Mouse (Mus musculus): ENCODE results near the gene Nmral1. TPM values are rescaled to one million over a fixed set of nuclear protein-coding genes. Genes with fewer than 3 reads are reported as not detected.
"Not testable (repeated sequence)": the region's sequence is repeated elsewhere in the genome, so short reads cannot be mapped to it uniquely, and the experiment has no call there.

Nmral1 gene
- polyA plus RNA-seq, 1 experiment from 2014 or later: 192 TPM

DNA sequence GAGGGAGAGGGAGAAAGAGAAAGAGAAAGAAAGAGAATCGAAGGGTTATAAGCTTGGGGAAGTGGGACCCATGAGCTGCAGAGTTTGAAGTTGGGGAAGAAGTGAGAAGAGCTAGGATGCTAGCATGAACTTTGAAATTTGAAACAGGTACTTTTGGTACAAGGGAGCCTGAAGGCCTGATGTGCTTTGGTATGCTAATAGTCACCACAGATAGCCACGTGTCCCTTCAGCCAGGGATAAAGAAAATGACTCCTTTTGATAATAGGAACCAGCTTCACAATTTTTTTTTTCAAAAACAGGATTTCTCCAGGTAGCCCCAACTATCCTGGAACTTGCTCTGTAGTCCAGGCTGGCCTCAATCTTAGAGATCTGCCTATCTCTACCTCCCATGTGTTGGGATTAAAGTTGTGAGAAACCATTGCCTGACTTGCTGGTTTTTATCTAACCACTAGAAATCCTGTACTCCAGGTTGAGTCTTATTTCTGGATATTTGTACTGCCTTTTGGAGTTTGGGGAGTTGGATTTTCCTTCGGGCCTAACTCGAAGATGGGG is 36.5 kb downstream of the Nmral1 start:
- Histone ChIP-seq H3K4me1 (ENCODE audit: control insufficient read depth, insufficient read depth, low read length) (no peaks in the 10 kb centered on the region; the same call in none of the 2 replicates), H3K4me3 (ENCODE audit: low read depth, low read length) (no peak overlapping the region), H3K36me3 (replicated peaks; ENCODE audit: control insufficient read depth, insufficient read depth, low read depth, low read length) (no peaks in the 10 kb centered on the region; the same call in 1 of the 2 replicates), H3K4me2 (ENCODE audit: low read depth, low read length) (no peak overlapping the region; the same call in 1 of the 2 replicates), H3K9me3 (replicated peaks; ENCODE audit: control insufficient read depth, low read length) (no peaks in the 10 kb centered on the region), H3K27ac (replicated peaks; ENCODE audit: low read depth, low read length) (no peak overlapping the region), H3K9ac (replicated peaks; ENCODE audit: low read length) (peak overlapping the region; percentile 86; the same call in 1 of the 2 replicates), H3K27me3 (ENCODE audit: control insufficient read depth, insufficient read depth, low read length) (no peaks in the 10 kb centered on the region)
- WGBS: 78% methylated on average over 4 of the region's 4 CpGs
- DNase-seq (ENCODE audit: low spot score): no peak
- ATAC-seq (replicated peaks; ENCODE audit: insufficient number of reproducible peaks, low FRiP score, low TSS enrichment, low read depth): no peak

DNA sequence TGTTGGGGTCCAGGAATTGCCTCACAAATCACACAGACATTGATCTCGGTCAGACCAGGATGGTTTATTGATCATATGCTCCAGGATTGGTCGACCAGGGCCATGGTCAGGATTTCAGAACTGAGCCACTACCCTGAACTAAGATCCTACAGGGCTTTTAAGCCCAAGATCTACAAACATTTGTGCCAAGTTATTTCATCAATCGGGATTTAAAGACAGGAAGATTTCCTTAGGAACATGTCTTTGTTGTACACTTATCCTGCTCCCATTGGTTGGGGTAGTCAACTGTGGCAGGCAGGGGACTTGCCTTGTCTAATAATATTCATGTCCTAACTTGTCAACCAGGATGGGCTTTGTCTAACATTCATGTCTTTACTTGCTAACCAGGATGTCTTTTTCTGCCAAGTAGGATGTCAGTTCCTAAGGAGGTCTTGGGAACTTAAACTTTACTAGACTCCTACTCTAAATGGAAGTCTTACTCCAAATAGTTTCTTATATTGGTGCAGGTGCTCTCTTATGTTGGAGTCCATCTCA is 38.2 kb downstream of the Nmral1 start:
- WGBS: 79% methylated on average over 3 of the region's 3 CpGs
- H3K27ac ChIP-seq (replicated peaks; ENCODE audit: low read depth, low read length); H3K4me1 ChIP-seq (ENCODE audit: control insufficient read depth, insufficient read depth, low read length): not testable (repeated sequence)

DNA sequence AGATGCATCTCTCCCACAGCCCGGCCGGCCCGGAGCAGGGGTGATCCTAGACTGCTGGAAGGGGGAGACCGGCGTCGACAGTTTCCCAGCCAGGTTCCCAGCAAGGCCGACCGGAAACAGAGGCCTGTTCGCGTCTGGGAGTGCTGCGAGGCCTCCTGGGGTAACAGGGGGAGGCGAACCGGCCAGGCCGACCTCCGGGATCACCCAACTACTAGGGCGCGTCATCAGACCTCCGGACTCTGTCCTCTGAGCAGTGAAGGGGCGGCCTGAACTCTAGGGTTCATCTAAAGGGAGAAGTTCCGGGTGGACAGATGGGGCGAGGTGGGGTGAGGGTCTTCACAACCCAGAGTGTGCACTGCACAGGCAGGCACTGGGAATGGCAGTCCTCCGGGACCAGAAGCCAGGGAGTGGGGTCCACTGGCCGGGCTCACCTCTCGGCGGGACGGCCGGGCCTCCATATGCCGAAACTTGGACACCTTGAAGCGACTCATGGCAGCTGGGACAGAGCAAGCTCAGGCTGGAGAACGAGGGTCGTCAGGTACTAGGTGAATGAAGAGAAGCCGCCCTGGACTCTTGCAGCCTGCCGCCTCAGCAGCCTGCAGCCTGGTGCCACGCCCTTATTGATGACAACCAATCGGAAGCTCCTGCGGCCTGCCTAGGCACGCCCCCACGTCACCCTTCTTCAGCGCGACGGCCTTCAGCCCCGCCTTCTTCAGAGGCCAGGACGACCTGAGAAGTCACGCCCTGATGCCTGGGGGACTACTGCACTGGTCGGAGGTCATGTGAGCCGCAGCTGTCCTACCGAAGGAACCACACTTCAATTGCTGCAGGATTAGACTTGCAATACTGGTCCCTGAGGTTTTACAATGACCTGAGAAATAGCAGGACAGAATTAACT is 39.8 kb downstream of the Nmral1 start, which contains the start of gene Coro7:
Gene Coro7, minus strand, starts transcription at position 657 of the 898 bp plus-strand sequence.
- no peaks in the 10 kb centered on the region; the same call in none of the 2 replicates for H3K4me1 ChIP-seq (ENCODE audit: control insufficient read depth, insufficient read depth, low read length)
- H3K27me3 ChIP-seq (ENCODE audit: control insufficient read depth, insufficient read depth, low read length): no peaks in the 10 kb centered on the region
- H3K9me3 ChIP-seq (replicated peaks; ENCODE audit: control insufficient read depth, low read length): no peaks in the 10 kb centered on the region
- peak within 1 kb of the TSS; percentile 90 for H3K4me2 ChIP-seq (ENCODE audit: low read depth, low read length)
- peak within 1 kb of the TSS; percentile 65 for H3K4me3 ChIP-seq (ENCODE audit: low read depth, low read length)
- H3K9ac ChIP-seq (replicated peaks; ENCODE audit: low read length): peak within 1 kb of the TSS; percentile 69
- under 1% methylated on average over 47 of the region's 47 CpGs for WGBS
- DNase-seq (ENCODE audit: low spot score): peak; percentile 94
- H3K27ac ChIP-seq (replicated peaks; ENCODE audit: low read depth, low read length): no peak within 1 kb of the TSS
- H3K36me3 ChIP-seq (replicated peaks; ENCODE audit: control insufficient read depth, insufficient read depth, low read depth, low read length): no peaks in the 10 kb centered on the region
- ATAC-seq (replicated peaks; ENCODE audit: insufficient number of reproducible peaks, low FRiP score, low TSS enrichment, low read depth): peak; percentile 86

More for the DNA sequence above, 38.2 kb downstream of the Nmral1 start:
- not testable (repeated sequence) for H3K4me2 ChIP-seq (ENCODE audit: low read depth, low read length); H3K9me3 ChIP-seq (replicated peaks; ENCODE audit: control insufficient read depth, low read length); H3K36me3 ChIP-seq (replicated peaks; ENCODE audit: control insufficient read depth, insufficient read depth, low read depth, low read length); DNase-seq (ENCODE audit: low spot score); H3K27me3 ChIP-seq (ENCODE audit: control insufficient read depth, insufficient read depth, low read length); H3K9ac ChIP-seq (replicated peaks; ENCODE audit: low read length); H3K4me3 ChIP-seq (ENCODE audit: low read depth, low read length); ATAC-seq (replicated peaks; ENCODE audit: insufficient number of reproducible peaks, low FRiP score, low TSS enrichment, low read depth)

DNA sequence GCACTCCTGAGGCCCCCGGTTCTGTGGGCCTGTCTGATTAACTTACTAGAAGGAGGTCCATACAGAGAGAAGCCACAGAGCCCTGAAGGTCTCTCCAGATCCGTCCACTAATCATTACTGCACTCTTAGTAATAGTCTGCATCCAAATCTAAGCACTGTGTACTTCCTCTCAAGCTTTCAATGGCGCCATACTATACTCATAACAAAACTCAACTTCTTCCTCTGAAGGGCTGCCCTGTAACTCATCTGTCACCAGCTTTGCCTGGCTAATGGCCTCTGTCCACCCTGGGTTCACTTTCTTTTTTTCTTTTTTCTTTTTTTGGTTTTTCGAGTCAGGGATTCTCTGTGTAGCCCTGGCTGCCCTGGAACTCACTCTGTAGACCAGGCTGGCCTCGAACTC is 41.1 kb downstream of the Nmral1 start:
- DNase-seq (ENCODE audit: low spot score) (no peak), ATAC-seq (replicated peaks; ENCODE audit: insufficient number of reproducible peaks, low FRiP score, low TSS enrichment, low read depth) (no peak)
- no peaks in the 10 kb centered on the region for H3K36me3 ChIP-seq (replicated peaks; ENCODE audit: control insufficient read depth, insufficient read depth, low read depth, low read length)
- no peaks in the 10 kb centered on the region for H3K27me3 ChIP-seq (ENCODE audit: control insufficient read depth, insufficient read depth, low read length)
- H3K9ac ChIP-seq (replicated peaks; ENCODE audit: low read length): no peak overlapping the region
- H3K4me1 ChIP-seq (ENCODE audit: control insufficient read depth, insufficient read depth, low read length): no peaks in the 10 kb centered on the region; the same call in none of the 2 replicates
- WGBS: 84% methylated on average over 5 of the region's 5 CpGs
- no peak overlapping the region for H3K27ac ChIP-seq (replicated peaks; ENCODE audit: low read depth, low read length)
- no peak overlapping the region for H3K4me3 ChIP-seq (ENCODE audit: low read depth, low read length)
- no peak overlapping the region for H3K4me2 ChIP-seq (ENCODE audit: low read depth, low read length)
- H3K9me3 ChIP-seq (replicated peaks; ENCODE audit: control insufficient read depth, low read length): no peaks in the 10 kb centered on the region

DNA sequence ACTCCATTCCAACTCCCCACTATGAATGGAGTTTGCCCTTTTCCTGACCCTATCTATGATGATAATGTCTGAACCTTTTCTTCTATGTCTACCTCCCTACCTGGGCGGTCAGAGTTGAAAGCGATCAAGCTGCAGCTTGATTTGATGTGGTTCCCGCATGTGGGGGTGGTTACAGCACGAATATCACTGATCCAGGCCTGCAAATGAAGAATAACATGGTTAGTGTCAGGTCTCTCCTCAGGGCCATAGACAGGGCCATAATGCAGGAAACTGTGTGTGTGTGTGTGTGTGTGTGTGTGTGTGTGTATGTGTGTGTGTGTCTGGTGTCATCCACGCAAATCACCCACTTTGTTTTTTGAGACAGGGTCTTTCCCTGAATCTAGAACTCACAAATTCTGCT is 42.3 kb downstream of the Nmral1 start:
- H3K36me3 ChIP-seq (replicated peaks; ENCODE audit: control insufficient read depth, insufficient read depth, low read depth, low read length): no peaks in the 10 kb centered on the region
- no peaks in the 10 kb centered on the region; the same call in 1 of the 2 replicates for H3K4me1 ChIP-seq (ENCODE audit: control insufficient read depth, insufficient read depth, low read length)
- no peak overlapping the region for H3K9ac ChIP-seq (replicated peaks; ENCODE audit: low read length)
- no peaks in the 10 kb centered on the region for H3K9me3 ChIP-seq (replicated peaks; ENCODE audit: control insufficient read depth, low read length)
- 94% methylated on average over 5 of the region's 5 CpGs for WGBS
- H3K4me3 ChIP-seq (ENCODE audit: low read depth, low read length): no peak overlapping the region
- no peak overlapping the region for H3K27ac ChIP-seq (replicated peaks; ENCODE audit: low read depth, low read length)
- no peaks in the 10 kb centered on the region for H3K27me3 ChIP-seq (ENCODE audit: control insufficient read depth, insufficient read depth, low read length)
- ATAC-seq (replicated peaks; ENCODE audit: insufficient number of reproducible peaks, low FRiP score, low TSS enrichment, low read depth) (no peak), DNase-seq (ENCODE audit: low spot score) (no peak)
- no peak overlapping the region for H3K4me2 ChIP-seq (ENCODE audit: low read depth, low read length)

DNA sequence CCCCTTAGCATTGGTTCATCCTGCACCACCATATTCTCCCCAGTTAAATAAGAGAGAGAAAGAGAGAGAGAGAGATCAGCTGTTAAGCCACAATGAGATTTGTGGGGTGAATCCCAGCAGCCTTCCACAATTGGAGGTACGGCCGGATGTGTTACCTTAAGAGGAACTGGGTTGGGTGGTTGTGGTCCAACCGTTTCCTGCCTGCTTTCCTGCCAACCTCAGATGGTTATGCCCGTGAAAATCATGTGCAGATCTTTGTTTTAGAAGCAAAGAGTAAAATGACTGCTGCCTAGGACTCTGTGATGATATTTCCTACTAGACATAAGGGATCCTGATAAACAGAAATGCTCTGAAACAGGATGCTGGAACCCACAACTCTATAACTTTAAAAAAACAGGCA is 45.1 kb downstream of the Nmral1 start:
- no peak overlapping the region for H3K9ac ChIP-seq (replicated peaks; ENCODE audit: low read length)
- 86% methylated on average over 4 of the region's 4 CpGs for WGBS
- no peak overlapping the region for H3K4me3 ChIP-seq (ENCODE audit: low read depth, low read length)
- H3K27ac ChIP-seq (replicated peaks; ENCODE audit: low read depth, low read length): no peak overlapping the region
- DNase-seq (ENCODE audit: low spot score) (no peak), ATAC-seq (replicated peaks; ENCODE audit: insufficient number of reproducible peaks, low FRiP score, low TSS enrichment, low read depth) (no peak)
- H3K4me2 ChIP-seq (ENCODE audit: low read depth, low read length): no peak overlapping the region
- no peaks in the 10 kb centered on the region for H3K27me3 ChIP-seq (ENCODE audit: control insufficient read depth, insufficient read depth, low read length)
- H3K9me3 ChIP-seq (replicated peaks; ENCODE audit: control insufficient read depth, low read length): no peaks in the 10 kb centered on the region
- H3K4me1 ChIP-seq (ENCODE audit: control insufficient read depth, insufficient read depth, low read length): no peaks in the 10 kb centered on the region; the same call in 1 of the 2 replicates
- no peaks in the 10 kb centered on the region for H3K36me3 ChIP-seq (replicated peaks; ENCODE audit: control insufficient read depth, insufficient read depth, low read depth, low read length)

DNA sequence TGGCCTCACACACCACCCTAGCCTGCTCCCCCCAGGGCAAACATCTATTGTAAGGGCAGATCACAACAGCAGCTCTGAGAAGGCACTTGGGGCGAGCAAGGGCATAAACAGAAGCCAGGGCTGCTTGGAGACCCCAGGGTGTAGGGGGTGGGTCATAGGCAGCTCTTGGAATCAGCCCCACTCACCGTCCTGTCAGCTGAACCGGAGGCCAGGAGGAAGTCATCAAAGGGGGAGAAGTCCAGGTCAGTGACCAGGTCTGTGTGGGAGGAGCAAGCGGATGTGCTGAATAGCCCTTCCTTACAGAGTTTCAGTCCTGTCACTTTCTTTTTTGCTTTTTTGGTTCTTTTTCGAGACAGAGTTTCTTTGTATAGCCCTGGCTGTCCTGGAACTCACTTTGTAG is 48.8 kb downstream of the Nmral1 start:
- WGBS: 70% methylated on average over 5 of the region's 5 CpGs

More for the DNA sequence above, 48.8 kb downstream of the Nmral1 start:
- H3K4me2 ChIP-seq (ENCODE audit: low read depth, low read length): no peak overlapping the region
- no peak overlapping the region for H3K9ac ChIP-seq (replicated peaks; ENCODE audit: low read length)
- H3K9me3 ChIP-seq (replicated peaks; ENCODE audit: control insufficient read depth, low read length): no peaks in the 10 kb centered on the region
- no peaks in the 10 kb centered on the region for H3K36me3 ChIP-seq (replicated peaks; ENCODE audit: control insufficient read depth, insufficient read depth, low read depth, low read length)
- no peak for DNase-seq (ENCODE audit: low spot score)
- no peak overlapping the region for H3K4me3 ChIP-seq (ENCODE audit: low read depth, low read length)
- no peak for ATAC-seq (replicated peaks; ENCODE audit: insufficient number of reproducible peaks, low FRiP score, low TSS enrichment, low read depth)
- no peaks in the 10 kb centered on the region for H3K27me3 ChIP-seq (ENCODE audit: control insufficient read depth, insufficient read depth, low read length)
- H3K27ac ChIP-seq (replicated peaks; ENCODE audit: low read depth, low read length): no peak overlapping the region
- H3K4me1 ChIP-seq (ENCODE audit: control insufficient read depth, insufficient read depth, low read length): no peaks in the 10 kb centered on the region
